Mouse (Mus musculus): ENCODE data around the gene Gm14525.
"Not testable (repeated sequence)": the region's sequence is repeated elsewhere in the genome, so short reads cannot be mapped to it uniquely, and the experiment has no call there.

DNA sequence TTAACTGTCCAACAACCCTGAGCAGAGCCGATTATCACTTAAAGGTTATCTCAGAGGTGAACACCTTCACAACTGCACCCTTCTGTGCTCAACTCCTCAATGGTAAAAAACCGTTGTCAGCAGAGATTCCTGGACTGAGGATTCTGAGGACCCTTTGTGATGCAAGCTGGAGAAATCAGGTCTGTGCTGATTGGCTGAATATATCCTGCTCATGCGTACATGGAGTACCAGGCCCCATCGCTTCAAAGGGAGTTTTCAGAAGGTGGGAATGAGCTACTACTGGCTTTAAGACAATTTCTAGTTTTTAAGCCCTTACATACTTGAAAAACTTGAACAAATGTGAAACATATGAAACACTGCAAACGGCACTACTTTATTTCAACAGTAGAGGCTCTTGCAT lies at the start of gene Gm14525:
- not testable (repeated sequence) for TF ChIP-seq POLR2A (IDR thresholded peaks at IDR 0.05; ENCODE audit: low read depth, low read length); CTCF (IDR thresholded peaks at IDR 0.05; ENCODE audit: borderline replicate concordance, insufficient read depth, low read length)

All from embryonic fibroblast, embryonic 13.5 days (primary cell).